Mouse (Mus musculus) liver, adult 2 months (tissue): ENCODE measurements around the gene Pf4. TPM values are rescaled to one million over a fixed set of nuclear protein-coding genes. Genes with fewer than 3 reads are reported as not detected.

Experiments
- DNase-seq: peaks from one replicate; pipeline ENCODE4 v3.0.0-alpha.2; 2011; ENCODE audit warnings: low read depth, low spot score; ENCODE audit errors: extremely low read depth
- H3K27ac ChIP-seq: fragments of 200-500 bp; replicated peaks from 2 replicates; pipeline ENCODE4 v1.5.1; 2012; ENCODE audit warnings: low read depth, mild to moderate bottlenecking, control low read depth, inconsistent platforms, low read length; ENCODE audit not compliant: insufficient read depth
- H3K27me3 ChIP-seq: fragments of 200-500 bp; 2 replicates; pipeline ENCODE4 v1.6.1; 2012; ENCODE audit warnings: mild to moderate bottlenecking, moderate library complexity, low read length, inconsistent platforms; ENCODE audit not compliant: control insufficient read depth, insufficient read depth
- H3K36me3 ChIP-seq: fragments of 200-500 bp; 2 replicates; pipeline ENCODE4 v1.6.1; 2012; ENCODE audit warnings: low read length, inconsistent platforms; ENCODE audit not compliant: control insufficient read depth, insufficient read depth
- H3K4me1 ChIP-seq: fragments of 200-500 bp; 2 replicates; pipeline ENCODE4 v1.6.1; 2011; ENCODE audit warnings: low read length; ENCODE audit not compliant: control insufficient read depth, insufficient read depth
- H3K4me3 ChIP-seq: fragments of 200-500 bp; 2 replicates; pipeline ENCODE4 v1.5.1; 2011; ENCODE audit warnings: low read depth, mild to moderate bottlenecking, control low read depth, low read length, moderate library complexity; ENCODE audit not compliant: insufficient read depth
- H3K79me2 ChIP-seq: fragments of 200-500 bp; 2 replicates; pipeline ENCODE4 v1.6.1; 2012; ENCODE audit warnings: inconsistent platforms, mild to moderate bottlenecking, low read length, moderate library complexity; ENCODE audit not compliant: control insufficient read depth, insufficient read depth
- H3K9ac ChIP-seq: fragments of 200-500 bp; 2 replicates; pipeline ENCODE4 v1.6.1; 2012; ENCODE audit warnings: low read depth, mild to moderate bottlenecking, control low read depth, inconsistent platforms, low read length
- CTCF ChIP-seq: fragments of 200-500 bp; IDR thresholded peaks from 2 replicates; pipeline ENCODE4 v1.5.1; 2011; ENCODE audit warnings: low read depth, low read length, control low read depth
- POLR2A ChIP-seq: fragments of 200-500 bp; IDR thresholded peaks from 2 replicates; pipeline ENCODE4 v1.6.1; 2011; ENCODE audit warnings: low read length, control low read depth; ENCODE audit not compliant: insufficient read depth; ENCODE audit errors: extremely low read depth
- WGBS: fragments of 180-500 bp; shearing (Covaris S2); methylation state at CpG from one replicate; pipeline ENCODE4 v1.1.7; 2018; 5-methylcytosine and 5-hydroxymethylcytosine counted together
- polyA plus RNA-seq: library from polyadenylated mRNA; depleted of rRNA; stranded (reverse); fragments of >200 nt; gene quantifications from 2 replicates; pipeline ENCODE4 v1.2.3, GENCODE M21; 2012
- total RNA-seq: library from RNA; depleted of rRNA; stranded (reverse); fragments of >200 nt; gene quantifications from 2 replicates; pipeline ENCODE4 v1.2.3, GENCODE M21; 2014

The Pf4 gene
- total and polyA plus RNA-seq, 2 experiments: 1.4 to 3.0 TPM

DNA sequence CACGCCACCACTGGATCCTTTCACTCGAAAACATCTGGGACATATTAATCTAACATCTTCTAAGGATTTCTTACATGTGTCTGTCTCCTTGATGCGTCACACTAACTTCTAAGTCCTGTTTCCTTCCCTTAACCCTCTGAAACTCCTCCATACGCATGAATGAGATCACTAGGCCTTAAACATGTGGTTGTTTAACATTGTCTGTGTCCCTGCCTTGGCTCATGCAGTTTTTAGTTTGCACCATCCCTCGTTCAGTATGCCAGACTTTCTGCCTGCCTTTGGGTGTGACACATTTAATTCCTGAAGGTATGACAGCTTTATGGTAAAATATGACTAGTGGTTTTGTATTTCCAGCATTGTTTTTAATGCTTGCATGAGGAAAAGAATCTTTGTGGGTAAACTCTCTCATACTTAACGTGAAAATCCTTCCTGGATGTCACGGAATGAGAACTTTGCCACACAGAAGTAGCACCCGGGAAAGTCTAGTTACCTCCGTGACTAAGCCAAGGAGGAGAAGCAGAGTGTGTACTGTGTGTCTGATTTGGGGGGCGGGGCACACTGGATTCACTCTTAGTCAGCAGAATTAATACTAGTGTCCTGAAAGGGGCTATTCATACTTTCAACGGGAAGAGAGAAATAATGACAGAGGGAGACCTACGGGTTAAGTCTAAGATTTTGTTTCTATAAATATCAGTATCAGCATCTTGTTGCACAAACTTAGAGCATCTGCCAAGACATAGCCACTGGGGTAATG is 8.1 kb upstream of the Pf4 start:
- Histone ChIP-seq H3K27me3 (no peaks in the 10 kb centered on the region), H3K4me3 (no peak overlapping the region), H3K79me2 (no peaks in the 10 kb centered on the region), H3K27ac (no peak overlapping the region), H3K36me3 (no peaks in the 10 kb centered on the region), H3K4me1 (peaks cover 4% of the 10 kb centered on the region), H3K9ac (no peak overlapping the region)
- 92% methylated on average over 12 of the region's 12 CpGs for WGBS
- DNase-seq: no peak
- no peak for TF ChIP-seq CTCF
- no peak for TF ChIP-seq POLR2A

DNA sequence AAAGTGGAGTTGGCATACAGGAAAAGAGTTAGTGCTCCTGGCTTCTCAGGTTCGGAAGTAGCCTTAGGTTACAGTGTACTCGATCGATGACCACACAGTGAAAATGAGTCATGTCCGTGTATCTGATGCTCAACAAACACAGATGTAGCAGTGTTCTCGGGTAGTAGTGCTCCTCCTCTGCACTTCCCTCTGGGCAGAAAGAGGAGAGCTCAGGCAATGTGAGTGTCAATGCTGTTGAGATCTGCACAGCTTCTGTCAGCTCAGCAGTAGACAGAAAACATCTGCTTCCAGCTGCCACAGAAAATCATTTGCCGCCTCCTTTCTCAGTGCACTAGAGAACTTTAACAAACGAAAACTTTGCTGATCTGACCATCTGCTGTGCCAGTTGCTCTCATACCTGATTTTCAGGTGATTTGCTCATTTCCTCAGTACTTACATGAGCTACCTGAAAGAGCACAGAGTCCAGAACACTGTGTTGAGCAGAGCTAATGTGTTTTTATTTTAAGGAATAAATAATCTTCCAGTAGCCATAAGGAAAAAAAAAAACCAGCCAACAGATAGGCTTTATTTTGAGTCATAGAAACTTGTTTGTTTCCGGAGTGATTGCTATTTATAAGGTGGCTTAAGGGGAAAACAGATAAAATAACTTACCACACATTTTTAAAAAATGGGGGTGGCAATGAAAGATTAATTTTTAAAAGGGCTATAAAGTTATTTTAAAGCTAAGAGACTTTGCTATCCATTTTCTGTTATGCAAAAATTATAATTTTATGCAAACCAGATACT is 6.2 kb upstream of the Pf4 start:
- Histone ChIP-seq H3K9ac (no peak overlapping the region), H3K79me2 (no peaks in the 10 kb centered on the region), H3K4me3 (no peak overlapping the region), H3K4me1 (no peaks in the 10 kb centered on the region), H3K36me3 (no peaks in the 10 kb centered on the region), H3K27ac (no peak overlapping the region), H3K27me3 (no peaks in the 10 kb centered on the region)
- DNase-seq: no peak
- WGBS: 76% methylated on average over 8 of the region's 8 CpGs
- TF ChIP-seq POLR2A (no peak), CTCF (no peak)

DNA sequence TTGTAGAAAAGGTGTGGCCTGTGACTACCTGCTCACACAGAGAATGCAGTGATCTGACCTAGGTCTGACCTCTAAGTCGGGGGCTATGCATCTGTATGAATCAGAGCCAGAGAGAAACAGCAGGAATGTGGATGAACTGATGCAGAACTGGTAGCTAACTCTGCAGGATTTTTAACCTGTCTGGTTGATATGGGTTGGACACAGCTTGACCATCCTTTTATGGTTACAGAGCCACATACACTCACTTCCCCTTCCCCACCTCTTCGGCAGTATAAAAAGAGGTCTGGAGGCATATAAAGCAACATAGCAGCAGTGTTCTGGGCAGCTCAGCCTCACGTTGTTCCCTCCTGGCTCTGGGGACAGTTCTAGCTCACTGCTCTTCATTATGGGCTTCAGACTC is 4.0 kb upstream of the Pf4 start, which contains the start of gene Ppbp:
Gene Ppbp, plus strand, starts transcription at position 301 of the 400 bp plus-strand sequence.
- H3K79me2 ChIP-seq: no peaks in the 10 kb centered on the region
- no peaks in the 10 kb centered on the region for H3K27me3 ChIP-seq
- H3K36me3 ChIP-seq: no peaks in the 10 kb centered on the region
- 77% methylated on average over 3 of the region's 3 CpGs for WGBS
- no peak within 1 kb of the TSS for H3K27ac ChIP-seq
- TF ChIP-seq POLR2A (no peak), CTCF (no peak)
- H3K9ac ChIP-seq: no peak within 1 kb of the TSS
- no peak within 1 kb of the TSS for H3K4me3 ChIP-seq
- DNase-seq: no peak
- H3K4me1 ChIP-seq: 0 out of 2 replicates have a peak, but pooled peaks cover 4% of the 10 kb centered on the region

DNA sequence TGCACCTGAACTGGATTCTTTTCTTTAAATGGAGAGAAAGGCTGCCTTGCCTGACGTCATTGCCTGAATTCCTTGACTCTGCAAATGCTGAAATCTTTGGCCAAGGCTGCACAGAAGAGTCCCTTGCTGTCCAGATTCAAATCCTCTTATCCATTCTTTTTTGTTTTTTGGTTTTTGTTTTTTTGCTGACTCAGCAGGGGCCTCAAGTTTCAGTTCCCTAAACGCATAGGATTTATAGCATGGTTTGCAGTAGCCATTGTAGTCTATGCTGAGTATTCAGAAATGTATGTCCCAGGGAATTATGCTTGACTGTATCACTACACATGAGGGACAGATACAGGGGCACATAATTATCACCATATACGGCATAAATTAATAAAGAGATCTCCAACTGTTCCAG is 866 bp upstream of the Pf4 start:
- Histone ChIP-seq H3K27me3 (no peaks in the 10 kb centered on the region), H3K4me1 (0 out of 2 replicates have a peak, but pooled peaks cover 4% of the 10 kb centered on the region), H3K79me2 (no peaks in the 10 kb centered on the region), H3K9ac (no peak overlapping the region), H3K36me3 (no peaks in the 10 kb centered on the region), H3K4me3 (no peak overlapping the region), H3K27ac (no peak overlapping the region)
- TF ChIP-seq CTCF (no peak), POLR2A (no peak)
- DNase-seq: no peak
- WGBS: 70% methylated on average over 3 of the region's 3 CpGs

GRCm38 (mm10) chr5:90775562-90775961 is 3.3 kb downstream of the Pf4 start:
- no peak for TF ChIP-seq POLR2A
- TF ChIP-seq CTCF: no peak
- no peak overlapping the region for H3K9ac ChIP-seq

More at GRCm38 (mm10) chr5:90775562-90775961, 3.3 kb downstream of the Pf4 start:
- Histone ChIP-seq H3K4me1 (0 out of 2 replicates have a peak, but pooled peaks cover 4% of the 10 kb centered on the region), H3K4me3 (no peak overlapping the region), H3K27me3 (no peaks in the 10 kb centered on the region), H3K79me2 (no peaks in the 10 kb centered on the region), H3K36me3 (no peaks in the 10 kb centered on the region), H3K27ac (no peak overlapping the region)
- no peak for DNase-seq
- 83% methylated on average over 5 of the region's 5 CpGs for WGBS
